Mouse (Mus musculus): ENCODE measurements at regions not wholly inside any gene's neighbourhood (a gene's known extent, or its start where the extent isn't known, plus 50 kb on each side); places are given as distances from the start of the nearest gene placed in this dataset.

- no peak for DNase-seq (ENCODE audit: low read depth, low spot score)
These were observed 631.8 kb upstream of the Gm21961 start for GRCm38 (mm10) chr15:65646470-65646869.

GRCm38 (mm10) chr15:65639484-65639883 lies 624.8 kb upstream of the Gm21961 start:
- DNase-seq (ENCODE audit: low read depth, low spot score), result no peak

- DNase-seq (ENCODE audit: low read depth, low spot score), result peak; percentile 96
These were observed 622.9 kb upstream of the Gm21961 start for GRCm38 (mm10) chr15:65637520-65638184.

- no peak for DNase-seq (ENCODE audit: low read depth, low spot score)
These were observed 617.7 kb upstream of the Gm21961 start for GRCm38 (mm10) chr15:65632440-65632839.

GRCm38 (mm10) chr15:65630476-65630875 lies 615.8 kb upstream of the Gm21961 start:
- peak; percentile 84 for DNase-seq (ENCODE audit: low read depth, low spot score)

- DNase-seq (ENCODE audit: low read depth, low spot score), result peak; percentile 91
These were observed 578.2 kb upstream of the Gm21961 start for GRCm38 (mm10) chr15:65592718-65593477.

GRCm38 (mm10) chr15:65585566-65585965 lies 570.9 kb upstream of the Gm21961 start:
- peak; percentile 72 for DNase-seq (ENCODE audit: low read depth, low spot score)

- DNase-seq (ENCODE audit: low read depth, low spot score), result peak; percentile 53
These were observed 564.6 kb upstream of the Gm21961 start for GRCm38 (mm10) chr15:65579353-65579752.

GRCm38 (mm10) chr15:65567931-65568330 lies 553.2 kb upstream of the Gm21961 start:
- peak; percentile 38 for DNase-seq (ENCODE audit: low read depth, low spot score)

- DNase-seq (ENCODE audit: low read depth, low spot score), result peak; percentile 81
These were observed 543.4 kb upstream of the Gm21961 start for GRCm38 (mm10) chr15:65557846-65558835.

GRCm38 (mm10) chr15:65549046-65549445 lies 534.3 kb upstream of the Gm21961 start:
- DNase-seq (ENCODE audit: low read depth, low spot score), result peak; percentile 24

GRCm38 (mm10) chr15:65535606-65536005 lies 520.9 kb upstream of the Gm21961 start:
- DNase-seq (ENCODE audit: low read depth, low spot score), result peak; percentile 67

- peak; percentile 74 for DNase-seq (ENCODE audit: low read depth, low spot score)
These were observed 517.5 kb upstream of the Gm21961 start for GRCm38 (mm10) chr15:65532241-65532640.

- no peak for DNase-seq (ENCODE audit: low read depth, low spot score)
These were observed 488.0 kb upstream of the Gm21961 start for GRCm38 (mm10) chr15:65502656-65503055.

- peak; percentile 53 for DNase-seq (ENCODE audit: low read depth, low spot score)
These were observed 464.2 kb upstream of the Gm21961 start for GRCm38 (mm10) chr15:65478940-65479339.

GRCm38 (mm10) chr15:65455203-65455816 lies 440.6 kb upstream of the Gm21961 start:
- DNase-seq (ENCODE audit: low read depth, low spot score), result peak; percentile 68

GRCm38 (mm10) chr15:65452258-65453028 lies 437.7 kb upstream of the Gm21961 start:
- peak; percentile 78 for DNase-seq (ENCODE audit: low read depth, low spot score)

GRCm38 (mm10) chr15:65419736-65420135 lies 405.0 kb upstream of the Gm21961 start:
- DNase-seq (ENCODE audit: low read depth, low spot score), result peak; percentile 66

Data from brain, adult 2 months (tissue).